Mouse (Mus musculus) heart, embryonic 12.5 days (tissue): ENCODE data around the gene Mmp11. TPM values are rescaled to one million over a fixed set of nuclear protein-coding genes. Genes with fewer than 3 reads are reported as not detected.

Source experiments
- ATAC-seq: fragments of 200-750 bp; cut with Nextera tagmentation; 2 replicates; pipeline ENCODE4 v1.8.0; 2017; ENCODE audit warnings: moderate TSS enrichment, moderate library complexity; ENCODE audit not compliant: insufficient number of reproducible peaks, low FRiP score
- H3K27ac ChIP-seq: fragments of 300-500 bp; sonication (generic); 2 replicates; pipeline ENCODE4 v1.5.1; 2016; ENCODE audit warnings: mild to moderate bottlenecking, moderate library complexity; ENCODE audit not compliant: poor library complexity, severe bottlenecking
- H3K27me3 ChIP-seq: fragments of 300-500 bp; sonication (generic); replicated peaks from 2 replicates; pipeline ENCODE4 v1.6.1; 2016; ENCODE audit warnings: mild to moderate bottlenecking, moderate library complexity
- H3K36me3 ChIP-seq: fragments of 300-500 bp; sonication (generic); 2 replicates; pipeline ENCODE4 v1.6.1; 2016; ENCODE audit warnings: mild to moderate bottlenecking, moderate library complexity
- H3K4me1 ChIP-seq: fragments of 300-500 bp; sonication (generic); replicated peaks from 2 replicates; pipeline ENCODE4 v1.6.1; 2016; ENCODE audit warnings: mild to moderate bottlenecking
- H3K4me2 ChIP-seq: fragments of 300-500 bp; sonication (generic); 2 replicates; pipeline ENCODE4 v1.6.1; 2016; ENCODE audit warnings: mild to moderate bottlenecking, moderate library complexity
- H3K4me3 ChIP-seq: fragments of 300-500 bp; sonication (generic); 2 replicates; pipeline ENCODE4 v1.5.1; 2016; ENCODE audit warnings: mild to moderate bottlenecking
- H3K9ac ChIP-seq: fragments of 300-500 bp; sonication (generic); 2 replicates; pipeline ENCODE4 v1.6.1; 2016; ENCODE audit warnings: mild to moderate bottlenecking, moderate library complexity
- H3K9me3 ChIP-seq: fragments of 300-500 bp; sonication (generic); replicated peaks from 2 replicates; pipeline ENCODE4 v1.6.1; 2016; ENCODE audit warnings: mild to moderate bottlenecking, moderate library complexity
- WGBS: fragments of 180-500 bp; shearing (Covaris S2); methylation state at CpG from one replicate; pipeline ENCODE4 v1.1.7; 2016; 5-methylcytosine and 5-hydroxymethylcytosine counted together
- polyA plus RNA-seq: library from polyadenylated mRNA; unstranded; fragments of >200 nt; fragmentation: Nextera tagmentation; extraction: Ambion mirVana; gene quantifications from 2 replicates; pipeline ENCODE4 v1.2.1, GENCODE M21; 2016

The Mmp11 gene
- polyA plus RNA-seq, 1 experiment from 2014 or later, result 27.1 TPM

DNA sequence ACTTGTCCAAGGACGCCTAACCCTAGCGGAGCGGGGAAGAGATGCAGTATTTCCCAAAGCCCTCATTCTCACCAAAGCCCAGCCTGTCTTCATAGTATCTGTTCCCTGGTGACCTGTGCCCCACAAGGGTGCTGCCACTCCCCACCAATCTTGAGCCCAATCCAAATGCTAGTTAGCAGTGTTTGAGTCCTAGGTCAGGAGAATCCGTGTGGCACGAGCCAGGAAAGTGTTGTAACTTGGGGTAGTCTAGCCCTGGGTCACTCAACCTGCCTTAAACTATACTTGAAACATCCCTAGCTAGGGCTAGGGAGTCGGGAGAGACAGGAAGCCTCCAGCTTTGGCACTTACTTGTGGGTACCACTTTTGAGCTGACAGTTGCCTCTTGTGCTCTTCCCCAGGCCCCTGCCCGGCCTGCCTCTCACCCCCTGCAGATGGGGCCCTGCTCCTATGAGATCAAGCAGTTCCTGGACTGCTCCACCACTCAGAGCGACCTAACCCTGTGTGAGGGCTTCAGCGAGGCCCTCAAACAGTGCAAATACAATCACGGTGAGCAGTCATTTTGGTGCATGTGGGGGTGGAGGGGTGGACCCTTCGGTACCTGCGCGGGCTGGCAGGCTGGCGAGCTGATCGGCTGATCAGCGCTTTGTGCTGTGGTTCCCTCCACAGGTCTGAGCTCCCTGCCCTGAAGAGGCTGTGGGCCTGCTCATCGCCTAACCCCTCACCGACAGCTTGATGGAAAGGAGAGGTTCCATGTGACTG is 792 bp upstream of the Mmp11 start:
- H3K9ac ChIP-seq, result peak overlapping the region; percentile 80
- H3K9me3 ChIP-seq, result no peaks in the 10 kb centered on the region
- no peak for ATAC-seq
- WGBS, result 31% methylated on average over 18 of the region's 18 CpGs
- peak overlapping the region; percentile 71 for H3K4me2 ChIP-seq
- no peak overlapping the region; the same call in 1 of the 2 replicates for H3K27ac ChIP-seq
- peak overlapping the region; percentile 68 for H3K4me3 ChIP-seq
- H3K4me1 ChIP-seq, result peaks cover 51% of the 10 kb centered on the region
- peaks cover 19% of the 10 kb centered on the region for H3K27me3 ChIP-seq
- H3K36me3 ChIP-seq, result no peaks in the 10 kb centered on the region

- H3K36me3 ChIP-seq, result no peaks in the 10 kb centered on the region
- no peaks in the 10 kb centered on the region for H3K9me3 ChIP-seq
- no peak for ATAC-seq
- H3K4me2 ChIP-seq, result peak overlapping the region; percentile 71; the same call in 1 of the 2 replicates
- H3K4me1 ChIP-seq, result peaks cover 62% of the 10 kb centered on the region
- no peak overlapping the region for H3K9ac ChIP-seq
- H3K27ac ChIP-seq, result no peak overlapping the region
- H3K4me3 ChIP-seq, result no peak overlapping the region
- peaks cover 36% of the 10 kb centered on the region for H3K27me3 ChIP-seq
- 52% methylated on average over 1 of the region's 1 CpGs for WGBS
These were observed 1.3 kb downstream of the Mmp11 start for GRCm38 (mm10) chr10:75934991-75935390.

- H3K27ac ChIP-seq, result peak within 1 kb of the TSS; percentile 5; the same call in 1 of the 2 replicates
- H3K4me2 ChIP-seq, result peak within 1 kb of the TSS; percentile 96
- peak within 1 kb of the TSS; percentile 90 for H3K9ac ChIP-seq
- H3K27me3 ChIP-seq, result peaks cover 44% of the 10 kb centered on the region
- ATAC-seq, result no peak
- H3K36me3 ChIP-seq, result peaks cover 4% of the 10 kb centered on the region; the same call in 1 of the 2 replicates
- peak within 1 kb of the TSS; percentile 63 for H3K4me3 ChIP-seq
- H3K9me3 ChIP-seq, result no peaks in the 10 kb centered on the region
- peaks cover 54% of the 10 kb centered on the region for H3K4me1 ChIP-seq
- 34% methylated on average over 6 of the region's 6 CpGs for WGBS
These were observed 3.4 kb downstream of the Mmp11 start, which contains the start of gene Chchd10 for GRCm38 (mm10) chr10:75932891-75933290. Chchd10 (plus strand) TSS chr10:75933130.

- Histone ChIP-seq H3K27me3 (peaks cover 44% of the 10 kb centered on the region), H3K4me2 (peak overlapping the region; percentile 96), H3K4me3 (peak overlapping the region; percentile 63), H3K36me3 (peaks cover 7% of the 10 kb centered on the region; the same call in 1 of the 2 replicates), H3K9me3 (no peaks in the 10 kb centered on the region), H3K9ac (peak overlapping the region; percentile 90), H3K4me1 (peaks cover 47% of the 10 kb centered on the region), H3K27ac (peak overlapping the region; percentile 5; the same call in 1 of the 2 replicates)
- WGBS, result under 1% methylated on average over 43 of the region's 44 CpGs
- ATAC-seq, result peak; percentile 78
These were observed 4.1 kb downstream of the Mmp11 start for GRCm38 (mm10) chr10:75932081-75932678.

- no peak overlapping the region for H3K27ac ChIP-seq
- H3K4me2 ChIP-seq, result peak overlapping the region; percentile 96
- peaks cover 46% of the 10 kb centered on the region for H3K27me3 ChIP-seq
- 30% methylated on average over 7 of the region's 7 CpGs for WGBS
- H3K4me1 ChIP-seq, result peaks cover 42% of the 10 kb centered on the region
- H3K36me3 ChIP-seq, result peaks cover 12% of the 10 kb centered on the region; the same call in 1 of the 2 replicates
- no peaks in the 10 kb centered on the region for H3K9me3 ChIP-seq
- H3K4me3 ChIP-seq, result peak overlapping the region; percentile 63
- no peak overlapping the region for H3K9ac ChIP-seq
- ATAC-seq, result no peak
These were observed 5.0 kb downstream of the Mmp11 start for GRCm38 (mm10) chr10:75931311-75931710.

DNA sequence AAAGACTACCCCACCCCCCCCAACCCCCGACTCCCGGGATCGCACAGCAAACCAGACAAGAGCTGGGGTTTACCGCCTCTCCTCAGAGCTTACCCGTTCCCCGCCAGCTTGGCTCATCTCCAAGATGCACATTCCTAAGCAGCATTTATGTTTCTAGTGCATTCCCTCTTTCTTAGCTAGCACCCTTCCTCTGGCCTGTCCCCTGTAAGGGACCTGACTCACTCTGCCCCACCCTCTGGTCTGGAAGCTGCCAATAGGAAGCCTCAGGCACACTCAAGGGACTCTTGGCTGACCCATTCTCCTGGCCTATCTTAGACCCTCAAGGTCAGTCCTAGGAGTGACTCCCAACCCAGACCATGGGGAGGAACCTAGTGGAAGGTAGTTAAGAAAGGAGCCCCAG is 6.0 kb downstream of the Mmp11 start:
- H3K27ac ChIP-seq, result no peak overlapping the region
- 12% methylated on average over 6 of the region's 6 CpGs for WGBS
- H3K27me3 ChIP-seq, result peaks cover 48% of the 10 kb centered on the region
- H3K4me1 ChIP-seq, result peaks cover 38% of the 10 kb centered on the region
- peaks cover 21% of the 10 kb centered on the region; the same call in 1 of the 2 replicates for H3K36me3 ChIP-seq
- no peak for ATAC-seq
- H3K9ac ChIP-seq, result no peak overlapping the region
- no peak overlapping the region for H3K4me3 ChIP-seq
- H3K9me3 ChIP-seq, result no peaks in the 10 kb centered on the region
- H3K4me2 ChIP-seq, result peak overlapping the region; percentile 96

- Histone ChIP-seq H3K27ac (no peak overlapping the region), H3K9ac (peak overlapping the region; percentile 29; the same call in 1 of the 2 replicates), H3K4me1 (peaks cover 25% of the 10 kb centered on the region), H3K9me3 (no peaks in the 10 kb centered on the region), H3K4me2 (no peak overlapping the region), H3K4me3 (no peak overlapping the region), H3K27me3 (peaks cover 37% of the 10 kb centered on the region), H3K36me3 (peaks cover 30% of the 10 kb centered on the region; the same call in 1 of the 2 replicates)
- no peak for ATAC-seq
- 55% methylated on average over 13 of the region's 13 CpGs for WGBS
These were observed 9.9 kb downstream of the Mmp11 start for GRCm38 (mm10) chr10:75926396-75926795.

DNA sequence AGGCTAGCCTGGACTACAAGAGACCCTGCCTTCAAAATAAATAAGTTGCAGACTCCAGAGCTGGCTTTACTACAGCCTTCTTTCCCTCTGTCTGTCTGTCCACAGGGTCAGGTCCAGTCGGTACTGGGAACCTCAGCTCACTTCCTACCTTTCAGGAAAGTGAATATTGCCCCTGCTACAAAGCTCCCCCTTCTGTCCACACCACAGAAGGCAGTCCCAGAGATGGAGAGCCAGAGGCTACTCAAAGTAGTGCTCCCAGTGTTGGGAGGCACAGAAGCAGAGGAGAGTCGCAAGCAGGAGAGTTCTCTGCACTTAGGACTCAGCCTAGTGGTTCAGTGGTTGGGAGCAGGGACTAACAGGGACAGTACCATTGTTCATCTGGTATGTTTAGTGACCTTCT is 12.0 kb downstream of the Mmp11 start:
- Histone ChIP-seq H3K27me3 (peaks cover 20% of the 10 kb centered on the region), H3K4me2 (no peak overlapping the region), H3K4me3 (no peak overlapping the region), H3K9me3 (no peaks in the 10 kb centered on the region), H3K4me1 (peaks cover 19% of the 10 kb centered on the region), H3K27ac (no peak overlapping the region), H3K36me3 (peaks cover 35% of the 10 kb centered on the region; the same call in 1 of the 2 replicates), H3K9ac (no peak overlapping the region)
- WGBS, result 60% methylated on average over 2 of the region's 2 CpGs
- no peak for ATAC-seq

- peaks cover 41% of the 10 kb centered on the region for H3K36me3 ChIP-seq
- peak overlapping the region; percentile 95 for H3K27ac ChIP-seq
- H3K9ac ChIP-seq, result peak overlapping the region; percentile 91
- no peaks in the 10 kb centered on the region for H3K9me3 ChIP-seq
- H3K4me2 ChIP-seq, result peak overlapping the region; percentile 81
- WGBS, result 5% methylated on average over 22 of the region's 22 CpGs
- H3K4me1 ChIP-seq, result peaks cover 36% of the 10 kb centered on the region
- H3K27me3 ChIP-seq, result peaks cover 15% of the 10 kb centered on the region
- peak overlapping the region; percentile 85 for H3K4me3 ChIP-seq
- peak; percentile 34; the same call in 1 of the 2 replicates for ATAC-seq
These were observed 14.4 kb downstream of the Mmp11 start for GRCm38 (mm10) chr10:75921726-75922560.

- Histone ChIP-seq H3K9me3 (no peaks in the 10 kb centered on the region), H3K9ac (peak within 1 kb of the TSS; percentile 91), H3K27ac (peak within 1 kb of the TSS; percentile 95), H3K4me1 (peaks cover 42% of the 10 kb centered on the region), H3K4me2 (peak within 1 kb of the TSS; percentile 81), H3K36me3 (peaks cover 43% of the 10 kb centered on the region), H3K27me3 (peaks cover 7% of the 10 kb centered on the region), H3K4me3 (peak within 1 kb of the TSS; percentile 85)
- ATAC-seq, result peak; percentile 91
- under 1% methylated on average over 75 of the region's 76 CpGs for WGBS
These were observed 15.1 kb downstream of the Mmp11 start, which contains the start of gene Smarcb1 for GRCm38 (mm10) chr10:75921026-75921725. Smarcb1 (minus strand) TSS chr10:75921617.
